Mouse (Mus musculus) gastrocnemius, adult 2 months (tissue): ENCODE data around the gene 9230102O04Rik. TPM values are rescaled to one million over a fixed set of nuclear protein-coding genes. Genes with fewer than 3 reads are reported as not detected.

Experiments
- DNase-seq: peaks from one replicate; pipeline ENCODE4 v3.0.0; 2022
- H3K27ac ChIP-seq: fragments of 200-600 bp; 2 replicates; pipeline ENCODE4 v1.8.1; 2022; ENCODE audit warnings: mild to moderate bottlenecking
- H3K4me3 ChIP-seq: fragments of 200-600 bp; 2 replicates; pipeline ENCODE4 v1.8.1; 2022; ENCODE audit warnings: mild to moderate bottlenecking, moderate library complexity
- CTCF ChIP-seq: fragments of 200-600 bp; IDR thresholded peaks from 2 replicates; pipeline ENCODE4 v1.8.1; 2022; ENCODE audit warnings: antibody characterized with exemption, mild to moderate bottlenecking, moderate library complexity
- intact Hi-C: fragments of 180-260 bp; cut with DNase I; formaldehyde crosslinking; loops from one replicate; pipeline ENCODE4 v1.15.1; 2025
- total RNA-seq, 2 experiments: library from RNA; stranded (reverse); gene quantifications; 2 replicates each; pipeline ENCODE4 v1.2.3; 2021

Gene 9230102O04Rik
- total RNA-seq, 2 experiments from 2014 or later: not detected

DNA sequence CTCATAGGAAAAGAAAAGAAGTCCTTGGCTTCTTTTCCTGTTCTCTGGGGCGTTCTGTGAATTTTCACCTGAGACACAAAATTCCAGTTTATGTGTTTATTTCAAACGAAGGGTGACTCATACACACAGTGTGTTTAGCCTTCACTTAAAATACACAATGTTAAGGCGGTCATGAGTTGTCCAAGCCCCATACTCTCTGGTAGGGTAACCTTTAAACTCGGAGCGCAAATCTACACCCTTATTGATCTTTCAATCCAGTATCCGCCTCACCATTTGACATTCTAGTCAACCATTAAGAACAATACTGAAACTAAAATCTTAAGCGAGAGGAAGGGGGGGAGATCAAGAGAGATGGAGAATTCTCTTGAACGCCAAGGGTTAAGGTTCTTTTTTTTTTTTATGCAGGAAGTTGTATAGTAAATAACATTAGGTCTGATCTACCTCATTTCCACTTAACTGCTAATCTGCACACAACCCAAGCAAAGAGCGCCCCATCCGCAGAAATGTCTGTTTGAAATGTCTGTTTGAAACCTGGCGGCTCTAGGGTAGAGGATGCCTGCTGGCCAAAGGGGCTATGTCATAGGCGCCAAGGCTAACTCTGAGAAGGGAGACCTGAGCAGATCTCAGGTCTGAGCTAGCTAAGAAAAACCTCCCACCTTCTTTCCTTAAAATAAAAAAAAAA is 13.5 kb downstream of the 9230102O04Rik start:
- DNase-seq: no peak
- no peak for TF ChIP-seq CTCF
- Histone ChIP-seq H3K4me3 (no peak overlapping the region; the same call in 1 of the 2 replicates), H3K27ac (no peak overlapping the region)
- intact Hi-C loops: no loop called here

DNA sequence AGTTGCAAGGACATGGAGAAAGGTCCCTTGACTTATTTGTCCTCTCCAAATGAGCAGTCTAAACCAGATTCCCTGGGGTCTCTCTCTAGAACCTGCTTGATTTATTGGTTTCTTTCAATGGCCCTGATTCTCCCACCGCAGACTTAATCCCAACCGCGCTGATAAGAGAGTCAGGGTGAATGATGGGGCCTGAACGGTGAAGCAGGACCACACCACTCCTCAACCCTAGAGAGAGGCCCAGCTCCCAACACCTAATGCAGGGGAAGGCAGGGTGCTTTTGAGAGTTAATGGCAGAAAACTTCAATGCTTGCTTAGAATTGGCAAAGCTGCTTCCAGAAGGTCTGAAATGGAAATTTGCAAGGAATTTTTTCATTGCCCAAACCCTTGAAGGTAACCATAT is 14.1 kb downstream of the 9230102O04Rik start:
- intact Hi-C loops: no loop called here
- no peak for DNase-seq
- TF ChIP-seq CTCF: no peak
- Histone ChIP-seq H3K27ac (no peak overlapping the region), H3K4me3 (no peak overlapping the region)

DNA sequence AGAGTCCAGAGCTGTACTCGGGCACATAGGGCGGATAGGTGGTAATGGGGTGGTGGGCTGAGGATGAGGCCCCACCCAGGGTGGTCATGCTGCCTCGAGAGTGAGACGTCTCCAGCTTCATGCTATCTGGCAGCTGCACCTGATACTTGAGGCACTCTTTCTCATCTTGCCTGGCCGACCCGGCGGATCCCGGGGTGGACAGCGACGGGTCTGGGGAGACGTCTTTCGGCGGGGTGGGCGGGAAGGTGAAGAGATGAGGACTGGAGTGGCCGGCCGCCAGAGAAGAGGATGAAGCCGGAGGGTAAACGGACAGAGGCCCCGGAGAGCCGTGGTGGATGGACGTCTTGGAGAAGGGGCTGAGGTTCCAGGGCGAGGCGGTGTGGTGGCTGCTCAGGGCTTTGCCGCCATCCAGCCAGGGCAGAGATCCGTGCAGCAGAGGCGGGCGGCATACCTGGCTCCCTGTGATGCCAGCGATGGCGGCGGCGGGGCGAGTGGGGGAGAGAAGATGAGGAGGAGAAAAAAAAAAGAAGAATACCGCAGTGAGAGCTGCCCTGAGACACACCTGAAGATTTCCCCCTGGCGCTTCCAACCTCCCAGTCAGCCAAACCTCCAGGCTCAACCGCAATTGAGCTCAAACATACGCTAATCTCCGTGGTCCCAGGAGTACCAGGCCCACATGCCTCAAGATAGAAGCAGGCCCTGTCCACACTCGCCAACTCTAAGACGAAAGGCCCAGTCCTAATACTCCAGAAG is 14.7 kb downstream of the 9230102O04Rik start:
- no peak for DNase-seq
- H3K27ac ChIP-seq: no peak overlapping the region
- no peak for TF ChIP-seq CTCF
- intact Hi-C loops: no loop called here
- no peak overlapping the region for H3K4me3 ChIP-seq

DNA sequence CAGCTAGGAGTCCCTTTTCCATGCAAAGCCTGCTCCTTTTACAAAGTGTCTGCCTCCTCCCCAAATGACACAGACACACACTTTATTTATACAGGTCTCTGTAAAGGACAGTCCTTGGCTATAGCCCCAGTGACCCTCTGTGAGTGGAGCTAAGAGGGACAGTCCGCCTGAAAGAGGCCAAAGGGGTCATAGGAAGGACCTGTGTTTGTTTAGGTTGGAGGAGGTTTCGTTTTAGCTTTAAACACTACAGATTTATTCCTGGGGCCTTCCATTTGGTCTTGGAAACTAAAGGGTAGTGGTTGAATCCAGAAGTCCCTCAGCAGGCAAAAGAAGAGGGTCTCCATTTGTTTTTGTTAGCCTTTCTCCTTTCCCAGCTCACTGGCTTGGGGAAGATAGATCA is 15.6 kb downstream of the 9230102O04Rik start:
- intact Hi-C loops: no loop called here

DNA sequence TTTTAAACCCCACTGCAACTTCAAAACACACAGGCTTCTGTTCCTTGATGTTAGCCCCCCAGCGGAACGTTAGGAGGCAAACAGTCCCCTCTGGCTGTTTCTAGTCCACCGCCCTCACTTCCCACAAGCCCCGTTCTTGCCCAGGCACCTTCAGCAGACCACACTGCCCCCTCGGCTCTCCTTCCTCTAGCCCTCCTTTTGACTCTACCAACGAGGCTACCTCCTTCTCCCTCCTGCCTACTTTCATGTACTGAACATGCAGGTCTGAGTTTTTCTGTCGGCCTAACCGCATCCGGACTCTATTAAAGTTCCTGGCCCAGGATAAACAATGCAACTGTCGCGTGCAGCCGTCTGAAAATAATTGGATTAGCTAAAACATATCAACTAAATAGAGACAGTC is 16.7 kb downstream of the 9230102O04Rik start:
- Histone ChIP-seq H3K27ac (no peak overlapping the region), H3K4me3 (no peak overlapping the region)
- no peak for TF ChIP-seq CTCF
- intact Hi-C loops: no loop called here
- no peak for DNase-seq

More for the DNA sequence above, 15.6 kb downstream of the 9230102O04Rik start:
- no peak for TF ChIP-seq CTCF
- Histone ChIP-seq H3K27ac (no peak overlapping the region), H3K4me3 (no peak overlapping the region)
- no peak for DNase-seq

DNA sequence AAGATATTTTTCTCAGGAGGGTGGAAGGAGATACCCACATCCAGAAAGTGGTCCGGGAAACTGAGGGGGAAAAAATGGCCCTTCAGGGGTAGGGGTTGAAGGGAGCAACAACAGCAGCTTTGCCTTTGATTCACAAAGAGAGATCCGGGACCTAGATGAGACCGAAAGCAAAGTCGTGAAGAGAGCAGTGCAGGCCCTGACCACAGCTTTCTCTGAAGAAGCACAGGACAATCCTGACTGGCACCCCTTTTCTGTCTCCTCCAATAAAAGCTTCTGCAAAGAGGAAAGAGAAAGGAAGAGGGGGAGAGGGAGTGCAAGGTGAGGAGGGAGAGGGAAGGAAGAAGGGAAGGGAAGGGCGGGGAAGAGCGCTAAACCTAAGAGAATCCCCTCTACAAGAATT is 17.5 kb downstream of the 9230102O04Rik start:
- no peak for DNase-seq
- Histone ChIP-seq H3K27ac (no peak overlapping the region), H3K4me3 (no peak overlapping the region)
- TF ChIP-seq CTCF: no peak
- intact Hi-C loops: no loop called here

DNA sequence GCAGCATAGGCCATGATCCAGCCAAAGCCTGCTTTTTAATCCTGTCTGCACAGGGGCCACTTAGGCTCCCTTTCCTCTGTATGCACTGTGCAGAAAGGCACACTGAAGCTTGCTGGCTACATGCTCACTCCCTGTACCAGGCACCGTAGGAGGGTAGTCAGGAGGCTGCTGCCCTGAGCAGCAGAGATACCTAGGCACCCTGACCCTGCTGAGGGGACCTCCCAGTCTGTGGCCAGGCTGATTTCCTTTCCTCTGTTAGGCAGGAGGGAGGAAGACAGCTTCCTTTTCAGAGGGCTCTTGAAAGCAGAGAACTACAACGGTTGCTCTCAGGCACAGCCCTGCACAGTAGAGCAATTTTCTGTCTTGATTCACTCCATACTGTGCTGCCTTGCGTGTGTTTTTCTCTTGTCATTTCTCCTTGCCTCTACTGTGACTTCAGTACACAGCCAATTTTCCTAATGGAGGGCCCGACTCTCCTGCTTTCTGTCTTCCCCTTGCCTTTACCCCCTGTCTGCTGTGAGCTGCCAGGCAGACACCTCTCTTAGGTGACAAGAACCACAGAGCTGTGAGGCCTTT is 18.1 kb downstream of the 9230102O04Rik start:
- DNase-seq: no peak
- no peak overlapping the region for H3K27ac ChIP-seq
- TF ChIP-seq CTCF: no peak
- intact Hi-C loops: no loop called here
- no peak overlapping the region for H3K4me3 ChIP-seq

DNA sequence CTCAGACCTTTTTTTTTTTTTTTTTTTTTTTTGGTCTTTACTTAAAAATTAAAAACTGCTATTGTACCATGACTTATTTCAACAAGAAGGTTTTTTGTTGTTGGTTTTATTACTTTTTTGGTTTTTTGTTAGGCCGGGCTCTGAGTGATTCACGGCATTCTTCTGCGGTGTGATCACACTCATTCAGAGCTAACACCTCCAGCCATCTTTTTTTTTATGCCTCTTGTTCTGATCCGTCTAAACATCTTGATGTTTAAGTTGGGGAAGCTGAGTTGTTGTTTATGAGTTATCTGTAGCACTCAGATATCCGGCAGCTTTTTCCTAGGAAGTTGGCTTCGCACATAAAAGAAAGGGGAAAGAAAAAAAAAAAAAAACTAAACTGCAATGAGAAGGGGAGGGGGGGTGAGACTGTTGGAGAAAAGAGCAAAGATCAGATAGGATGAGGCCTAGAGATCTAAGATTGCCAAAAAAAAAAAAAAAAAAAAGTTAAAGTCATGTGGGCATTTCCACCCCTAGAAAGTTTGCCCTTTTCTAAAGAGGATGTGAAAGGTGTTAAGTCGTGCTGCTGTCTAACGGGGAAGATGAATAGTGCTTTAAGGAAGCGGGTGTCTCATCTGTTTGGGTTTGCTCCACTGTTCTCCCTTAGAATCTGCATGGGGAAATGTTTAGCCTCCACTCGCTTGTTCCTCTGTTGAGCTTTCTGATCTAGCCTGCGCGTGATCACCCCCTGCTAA is 22.1 kb downstream of the 9230102O04Rik start:
- no peak for TF ChIP-seq CTCF
- DNase-seq: no peak
- no peak overlapping the region for H3K4me3 ChIP-seq
- no peak overlapping the region for H3K27ac ChIP-seq
- intact Hi-C loops: no loop called here

DNA sequence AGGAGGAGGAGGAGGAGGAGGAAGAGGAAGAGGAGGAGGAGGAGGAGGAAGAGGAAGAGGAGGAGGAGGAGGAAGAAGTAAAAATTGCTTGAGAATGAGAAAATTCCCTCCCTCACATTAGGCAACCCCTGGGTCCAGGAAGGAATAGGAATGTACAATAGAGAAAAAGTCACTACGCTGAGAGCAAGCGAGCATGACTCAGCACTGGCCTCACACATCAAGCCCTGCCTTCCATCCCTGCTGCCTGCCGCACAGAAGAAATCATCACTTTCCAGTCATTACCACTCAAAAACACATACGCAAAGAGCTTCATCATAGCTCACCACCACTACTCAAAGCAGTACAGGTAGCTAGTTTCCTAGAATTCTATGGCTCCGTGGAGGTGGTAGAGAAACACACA is 28.6 kb downstream of the 9230102O04Rik start:
- no peak for TF ChIP-seq CTCF
- intact Hi-C loops: no loop called here
- no peak for DNase-seq

DNA sequence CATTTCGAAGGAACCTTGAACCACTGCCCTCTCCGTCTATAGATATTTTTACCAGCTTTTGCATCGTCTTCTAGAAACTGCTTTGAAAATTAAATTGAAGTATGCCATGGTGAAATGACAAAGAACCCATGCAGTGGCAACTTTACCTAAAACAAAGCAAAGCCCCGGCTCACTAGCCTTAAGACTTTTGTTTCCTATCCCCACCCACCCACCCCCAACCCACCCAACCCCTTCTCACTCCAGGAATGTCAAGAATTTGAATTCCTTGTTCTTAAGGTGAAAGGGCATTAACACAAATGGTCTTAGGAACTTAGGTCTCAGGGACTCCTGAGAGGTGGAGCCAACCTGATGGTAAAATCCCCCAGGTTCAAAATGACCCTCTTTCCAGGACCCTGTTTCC is 33.5 kb downstream of the 9230102O04Rik start:
- intact Hi-C loops: no loop called here
- H3K4me3 ChIP-seq: no peak overlapping the region
- no peak for TF ChIP-seq CTCF
- DNase-seq: no peak
- no peak overlapping the region for H3K27ac ChIP-seq

More for the DNA sequence above, 28.6 kb downstream of the 9230102O04Rik start:
- Histone ChIP-seq H3K4me3 (no peak overlapping the region), H3K27ac (no peak overlapping the region)

DNA sequence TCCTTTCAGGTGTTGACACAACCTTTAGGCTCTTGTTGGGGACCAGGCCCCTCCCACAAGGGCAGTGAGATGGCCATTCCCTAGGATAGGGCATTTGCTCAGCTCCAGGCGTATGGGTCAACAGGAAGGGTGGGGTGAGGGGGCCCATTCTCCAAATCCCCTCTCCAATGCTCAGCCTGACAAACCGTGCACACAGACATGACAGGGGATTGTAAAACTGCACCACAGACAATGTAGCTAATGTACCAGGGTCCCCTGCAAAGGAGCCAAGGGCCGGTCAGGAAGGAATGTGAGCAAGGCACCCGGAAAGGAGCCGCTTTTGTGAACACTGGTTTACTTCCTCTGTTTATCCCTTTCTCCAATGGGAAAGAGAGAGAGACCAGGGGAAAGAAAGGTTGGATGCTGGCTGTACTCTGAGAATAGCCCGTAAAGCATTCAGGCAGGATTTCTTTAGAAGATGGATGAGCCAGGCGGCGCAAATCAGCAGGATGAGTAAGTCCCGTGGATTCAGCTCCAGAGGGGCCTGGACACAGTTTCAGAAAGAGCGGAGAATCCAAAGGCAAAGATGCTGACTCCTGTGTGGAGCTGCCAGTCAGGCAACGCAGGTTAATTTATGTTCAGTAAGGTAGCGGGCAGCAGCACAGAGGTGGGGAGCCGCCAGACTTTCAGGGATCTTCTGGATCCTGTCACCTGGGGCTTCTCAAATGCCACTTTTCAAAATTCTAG is 36.3 kb downstream of the 9230102O04Rik start:
- no peak overlapping the region for H3K27ac ChIP-seq

DNA sequence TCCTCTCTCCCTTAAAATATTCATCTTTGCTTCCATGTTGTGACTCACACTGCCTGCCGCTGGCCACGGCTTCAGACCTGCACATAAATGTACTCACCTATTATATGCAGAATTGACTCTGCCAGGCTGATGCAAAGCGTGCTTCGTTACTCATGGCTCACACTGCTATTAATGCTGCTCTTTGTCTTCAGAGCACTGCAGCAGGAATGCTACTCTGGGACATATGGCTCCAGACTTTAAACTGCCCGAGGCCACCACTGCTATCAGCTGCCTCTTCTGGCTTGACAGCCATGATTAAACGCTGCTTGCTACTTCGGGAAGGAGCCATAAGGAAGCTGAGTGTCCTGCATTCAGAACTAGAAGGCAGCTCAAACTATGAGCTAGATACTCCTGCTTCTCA is 54.1 kb downstream of the 9230102O04Rik start:
- no peak for TF ChIP-seq CTCF
- intact Hi-C loops: no loop called here
- no peak for DNase-seq
- H3K27ac ChIP-seq: no peak overlapping the region
- H3K4me3 ChIP-seq: no peak overlapping the region

More for the DNA sequence above, 36.3 kb downstream of the 9230102O04Rik start:
- intact Hi-C loops: no loop called here
- no peak for TF ChIP-seq CTCF
- H3K4me3 ChIP-seq: no peak overlapping the region
- no peak for DNase-seq
